Comparison of ENCODE assay signal across 9 mouse cellular contexts in genomic region chr2:168466066-168466465, GRCm38 (mm10).
DNase-seq lines count a peak whose midpoint lies in the region; ATAC-seq lines count a peak whose summit lies in the region.
"Had no signal": no experiment of that assay in that cellular context is flagged by ENCODE, and none has a peak within 500 bp of the region (broad histone marks: within the 10 kb centered on the region; RNA-seq: fewer than 3 reads in every experiment).

No protein-coding gene starts in this region.

- ATAC-seq in megakaryocyte-erythroid progenitor cell, adult 5-6 weeks (replicated peaks; ENCODE audit: low FRiP score, low TSS enrichment, poor library complexity, severe bottlenecking): no peak

- peak; percentile 28 for DNase-seq in retina, postnatal 1 day
- no peak for DNase-seq in retina, embryonic 14.5 days (ENCODE audit: low spot score)
- peak; percentile 53 for DNase-seq in brain, adult 2 months (ENCODE audit: low read depth, low spot score)
- peak; percentile 71 for DNase-seq in heart, adult 8-10 months (ENCODE audit: low spot score)
- no peak for DNase-seq in cerebellum, adult 9-10 months
- no peak for DNase-seq in right cerebral cortex, postnatal 14 days
- DNase-seq: cerebellum, adult 8-10 months; lung, embryonic 14.5 days had no signal

Comparison
In these comparisons a context has a peak if more than half of its experiments do, and no peak if none do; other contexts are left out.
1. DNase-seq: peak in retina, postnatal 1 day (single experiment), brain, adult 2 months (single experiment) and heart, adult 8-10 months (single experiment); none in retina, embryonic 14.5 days (single experiment), cerebellum, adult 9-10 months (single experiment) and right cerebral cortex, postnatal 14 days (single experiment).